Mouse (Mus musculus) embryonic facial prominence, embryonic 10.5 days (tissue): ENCODE results near the gene Tmem213. TPM values are rescaled to one million over a fixed set of nuclear protein-coding genes. Genes with fewer than 3 reads are reported as not detected.

Experiments used
- DNase-seq: peaks from one replicate; pipeline ENCODE4 v3.0.0-alpha.2; 2017; ENCODE audit warnings: low spot score
- H3K27ac ChIP-seq: fragments of 300-500 bp; sonication (generic); replicated peaks from 2 replicates; pipeline ENCODE4 v1.5.1; 2016; ENCODE audit warnings: mild to moderate bottlenecking
- H3K27me3 ChIP-seq: fragments of 300-500 bp; sonication (generic); replicated peaks from 2 replicates; pipeline ENCODE4 v1.6.1; 2016; ENCODE audit warnings: low read depth, mild to moderate bottlenecking; ENCODE audit not compliant: poor library complexity, severe bottlenecking
- H3K36me3 ChIP-seq: fragments of 300-500 bp; sonication (generic); replicated peaks from 2 replicates; pipeline ENCODE4 v1.6.1; 2016; ENCODE audit warnings: mild to moderate bottlenecking, moderate library complexity
- H3K4me1 ChIP-seq: fragments of 300-500 bp; sonication (generic); 2 replicates; pipeline ENCODE4 v1.6.1; 2016
- H3K4me3 ChIP-seq: fragments of 300-500 bp; sonication (generic); 2 replicates; pipeline ENCODE4 v1.5.1; 2016; ENCODE audit warnings: mild to moderate bottlenecking, moderate library complexity
- H3K9me3 ChIP-seq: fragments of 300-500 bp; sonication (generic); 2 replicates; pipeline ENCODE4 v1.6.1; 2016; ENCODE audit warnings: mild to moderate bottlenecking
- WGBS: fragments of 180-500 bp; shearing (Covaris S2); methylation state at CpG from one replicate; pipeline ENCODE4 v1.1.7; 2016; 5-methylcytosine and 5-hydroxymethylcytosine counted together
- polyA plus RNA-seq: library from polyadenylated mRNA; unstranded; fragments of >200 nt; fragmentation: Nextera tagmentation; extraction: Ambion mirVana; gene quantifications from 2 replicates; pipeline ENCODE4 v1.2.1, GENCODE M21; 2016

Gene Tmem213
- polyA plus RNA-seq, 1 experiment from 2014 or later, result 0.25 TPM

GRCm38 (mm10) chr6:38087242-38088026, 21.6 kb upstream of the Tmem213 start:
- H3K27ac ChIP-seq, result no peak overlapping the region
- H3K9me3 ChIP-seq, result no peaks in the 10 kb centered on the region
- 75% methylated on average over 9 of the region's 9 CpGs for WGBS
- no peak for DNase-seq
- H3K4me3 ChIP-seq, result no peak overlapping the region
- H3K4me1 ChIP-seq, result no peaks in the 10 kb centered on the region
- H3K36me3 ChIP-seq, result no peaks in the 10 kb centered on the region
- no peaks in the 10 kb centered on the region for H3K27me3 ChIP-seq

GRCm38 (mm10) chr6:38092539-38092938, 16.5 kb upstream of the Tmem213 start:
- no peak for DNase-seq
- WGBS, result 93% methylated on average over 8 of the region's 8 CpGs
- Histone ChIP-seq H3K27ac (no peak overlapping the region), H3K27me3 (no peaks in the 10 kb centered on the region), H3K4me1 (peaks cover 4% of the 10 kb centered on the region; the same call in 1 of the 2 replicates), H3K9me3 (no peaks in the 10 kb centered on the region), H3K36me3 (no peaks in the 10 kb centered on the region), H3K4me3 (no peak overlapping the region)

GRCm38 (mm10) chr6:38094701-38095100, 14.4 kb upstream of the Tmem213 start:
- H3K9me3 ChIP-seq, result no peaks in the 10 kb centered on the region

GRCm38 (mm10) chr6:38096961-38097370, 12.1 kb upstream of the Tmem213 start:
- Histone ChIP-seq H3K36me3 (no peaks in the 10 kb centered on the region), H3K4me3 (no peak overlapping the region), H3K27ac (no peak overlapping the region), H3K27me3 (no peaks in the 10 kb centered on the region), H3K9me3 (no peaks in the 10 kb centered on the region), H3K4me1 (peaks cover 4% of the 10 kb centered on the region; the same call in 1 of the 2 replicates)
- DNase-seq, result no peak
- WGBS, result 61% methylated on average over 5 of the region's 5 CpGs

More at GRCm38 (mm10) chr6:38094701-38095100, 14.4 kb upstream of the Tmem213 start:
- peaks cover 4% of the 10 kb centered on the region; the same call in 1 of the 2 replicates for H3K4me1 ChIP-seq
- 91% methylated on average over 10 of the region's 10 CpGs for WGBS
- H3K27ac ChIP-seq, result no peak overlapping the region
- no peaks in the 10 kb centered on the region for H3K27me3 ChIP-seq
- H3K36me3 ChIP-seq, result no peaks in the 10 kb centered on the region
- DNase-seq, result no peak
- H3K4me3 ChIP-seq, result no peak overlapping the region

- Histone ChIP-seq H3K27ac (no peak overlapping the region), H3K4me3 (no peak overlapping the region), H3K4me1 (0 out of 2 replicates have a peak, but pooled peaks cover 4% of the 10 kb centered on the region), H3K9me3 (no peaks in the 10 kb centered on the region), H3K36me3 (no peaks in the 10 kb centered on the region), H3K27me3 (no peaks in the 10 kb centered on the region)
- DNase-seq, result no peak
- WGBS, result 88% methylated on average over 7 of the region's 7 CpGs
Observed at GRCm38 (mm10) chr6:38102216-38102795, 6.7 kb upstream of the Tmem213 start.

- no peak overlapping the region for H3K27ac ChIP-seq
- no peak overlapping the region for H3K4me3 ChIP-seq
- no peak for DNase-seq
- 0 out of 2 replicates have a peak, but pooled peaks cover 8% of the 10 kb centered on the region for H3K4me1 ChIP-seq
- 64% methylated on average over 6 of the region's 6 CpGs for WGBS
- no peaks in the 10 kb centered on the region for H3K9me3 ChIP-seq
- H3K36me3 ChIP-seq, result no peaks in the 10 kb centered on the region
- H3K27me3 ChIP-seq, result peaks cover 1% of the 10 kb centered on the region; the same call in 1 of the 2 replicates
Observed at GRCm38 (mm10) chr6:38103775-38104174, 5.3 kb upstream of the Tmem213 start.

- Histone ChIP-seq H3K4me1 (peaks cover 21% of the 10 kb centered on the region), H3K27ac (no peak overlapping the region), H3K27me3 (peaks cover 12% of the 10 kb centered on the region; the same call in 1 of the 2 replicates), H3K9me3 (no peaks in the 10 kb centered on the region), H3K36me3 (no peaks in the 10 kb centered on the region), H3K4me3 (no peak overlapping the region)
- no peak for DNase-seq
- 88% methylated on average over 9 of the region's 9 CpGs for WGBS
Observed at GRCm38 (mm10) chr6:38105924-38106323, 3.1 kb upstream of the Tmem213 start.

GRCm38 (mm10) chr6:38108449-38108848, 606 bp upstream of the Tmem213 start:
- DNase-seq, result no peak
- Histone ChIP-seq H3K9me3 (no peaks in the 10 kb centered on the region), H3K27me3 (peaks cover 12% of the 10 kb centered on the region; the same call in 1 of the 2 replicates), H3K4me3 (no peak overlapping the region), H3K36me3 (no peaks in the 10 kb centered on the region), H3K27ac (no peak overlapping the region), H3K4me1 (peaks cover 21% of the 10 kb centered on the region)
- WGBS, result 88% methylated on average over 5 of the region's 5 CpGs

- no peak overlapping the region for H3K27ac ChIP-seq
- no peak overlapping the region for H3K4me3 ChIP-seq
- WGBS, result 14% methylated on average over 9 of the region's 9 CpGs
- H3K27me3 ChIP-seq, result peaks cover 12% of the 10 kb centered on the region; the same call in 1 of the 2 replicates
- H3K36me3 ChIP-seq, result no peaks in the 10 kb centered on the region
- H3K4me1 ChIP-seq, result peaks cover 17% of the 10 kb centered on the region
- DNase-seq, result no peak
- H3K9me3 ChIP-seq, result no peaks in the 10 kb centered on the region
Observed at GRCm38 (mm10) chr6:38109871-38110270, 816 bp downstream of the Tmem213 start.

- WGBS, result 82% methylated on average over 9 of the region's 9 CpGs
- Histone ChIP-seq H3K36me3 (no peaks in the 10 kb centered on the region), H3K4me1 (peaks cover 17% of the 10 kb centered on the region), H3K27ac (no peak overlapping the region), H3K9me3 (no peaks in the 10 kb centered on the region), H3K4me3 (no peak overlapping the region), H3K27me3 (peaks cover 12% of the 10 kb centered on the region; the same call in 1 of the 2 replicates)
- no peak for DNase-seq
Observed at GRCm38 (mm10) chr6:38110859-38111258, 1.8 kb downstream of the Tmem213 start.

- Histone ChIP-seq H3K36me3 (no peaks in the 10 kb centered on the region), H3K9me3 (no peaks in the 10 kb centered on the region), H3K27ac (no peak overlapping the region), H3K4me1 (peaks cover 9% of the 10 kb centered on the region; the same call in 1 of the 2 replicates), H3K4me3 (no peak overlapping the region), H3K27me3 (no peaks in the 10 kb centered on the region)
- DNase-seq, result no peak
- 63% methylated on average over 4 of the region's 4 CpGs for WGBS
Observed at GRCm38 (mm10) chr6:38116107-38116770, 7.2 kb downstream of the Tmem213 start.

GRCm38 (mm10) chr6:38118341-38118740, 9.3 kb downstream of the Tmem213 start:
- no peak overlapping the region for H3K4me3 ChIP-seq
- no peaks in the 10 kb centered on the region for H3K9me3 ChIP-seq
- DNase-seq, result no peak
- peaks cover 20% of the 10 kb centered on the region for H3K4me1 ChIP-seq
- WGBS, result 90% methylated on average over 6 of the region's 6 CpGs
- H3K27me3 ChIP-seq, result no peaks in the 10 kb centered on the region
- 0 out of 2 replicates have a peak, but pooled peaks cover under 1% of the 10 kb centered on the region for H3K36me3 ChIP-seq
- no peak overlapping the region for H3K27ac ChIP-seq
